Mouse (Mus musculus): ENCODE measurements around the gene Trim17. TPM values are rescaled to one million over a fixed set of nuclear protein-coding genes. Genes with fewer than 3 reads are reported as not detected.
A peak's percentile ranks its signal among the peaks of the same experiment; 100 is the strongest.

The Trim17 gene
- polyA plus RNA-seq, 1 experiment from 2014 or later, result 0.26 TPM

DNA sequence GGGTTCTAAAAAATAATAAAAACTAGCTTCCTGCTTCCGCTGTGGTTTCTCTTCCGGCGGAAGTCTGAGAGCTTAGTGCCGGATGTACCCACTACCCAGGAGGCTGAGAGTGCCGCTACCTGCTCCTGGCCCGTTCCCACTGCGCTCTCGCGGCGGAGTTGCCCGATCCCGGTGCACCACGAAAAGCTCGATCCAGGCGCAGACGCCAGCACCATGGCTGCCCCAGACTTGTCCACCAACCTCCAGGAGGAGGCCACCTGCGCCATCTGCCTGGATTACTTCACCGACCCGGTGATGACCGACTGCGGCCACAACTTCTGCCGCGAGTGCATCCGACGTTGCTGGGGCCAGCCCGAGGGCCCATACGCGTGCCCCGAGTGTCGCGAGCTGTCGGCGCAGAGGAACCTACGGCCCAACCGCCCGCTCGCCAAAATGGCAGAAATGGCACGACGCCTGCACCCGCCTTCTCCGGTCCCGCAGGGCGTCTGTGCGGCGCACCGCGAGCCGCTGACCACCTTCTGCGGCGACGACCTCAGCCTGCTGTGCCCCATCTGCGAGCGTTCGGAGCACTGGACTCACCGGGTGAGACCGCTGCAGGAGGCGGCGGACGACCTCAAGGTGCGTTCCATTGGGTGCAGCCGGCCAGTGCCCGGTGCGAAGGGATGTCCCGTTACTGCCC is 23.7 kb downstream of the Trim17 start, which contains the start of gene Trim11:
Gene Trim11 (plus strand): TSS at position 67 of the 679 bp plus-strand sequence.
- ATAC-seq (peak; percentile 58), DNase-seq (ENCODE audit: low read depth, low spot score) (no peak)
- in situ Hi-C loops (cut with MboI; ENCODE audit: low pct_unique_long_range_greater_than_20kb), result no loop called here
- no peak for TF ChIP-seq CTCF (IDR thresholded peaks at IDR 0.05)
- CTCF ChIA-PET, result interaction anchor here (0.9 to 3.0 kb wide), 6 partner anchors 8 to 64 kb away, joined by 3 to 8 read pairs (median 7); partner anchors contain the start of genes Hist3h2a and Trim17
- H3K27me3 ChIP-seq, result no peaks in the 10 kb centered on the region
- POLR2A ChIA-PET, result interaction anchor here (0.6 to 1.4 kb wide), 5 partner anchors 11 to 73 kb away, joined by 3 to 4 read pairs (median 3); partner anchors contain the start of genes Hist3h2a and Trim17

DNA sequence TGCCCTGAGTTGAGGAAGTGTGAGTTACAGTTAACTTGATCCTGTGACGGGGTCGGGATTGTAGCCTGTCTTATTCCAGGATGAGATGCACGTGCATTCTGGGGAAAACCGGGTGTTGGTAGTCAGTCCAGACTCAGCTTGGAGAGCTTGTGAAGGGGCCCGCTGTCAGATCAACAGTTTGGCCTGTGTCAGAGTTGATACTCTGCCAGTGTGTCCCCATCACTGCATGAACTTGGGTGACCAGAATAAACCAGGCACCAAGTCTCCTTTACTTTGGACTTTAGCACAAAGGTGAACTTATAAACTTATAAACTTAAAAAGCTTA is 24.2 kb downstream of the Trim17 start:
- H3K27me3 ChIP-seq, result no peaks in the 10 kb centered on the region
- POLR2A ChIA-PET, result interaction anchor here (0.9 to 1.4 kb wide), 2 partner anchors 10 to 11 kb away, joined by 3 to 4 read pairs; no protein-coding TSS in a partner anchor
- ATAC-seq (no peak), DNase-seq (ENCODE audit: low read depth, low spot score) (no peak)
- no peak for TF ChIP-seq CTCF (IDR thresholded peaks at IDR 0.05)
- CTCF ChIA-PET, result interaction anchor here (1.9 to 3.0 kb wide), 4 partner anchors 9 to 64 kb away, joined by 5 to 8 read pairs (median 7); partner anchors contain the start of genes Hist3h2a and Trim17
- in situ Hi-C loops (cut with MboI; ENCODE audit: low pct_unique_long_range_greater_than_20kb), result no loop called here

DNA sequence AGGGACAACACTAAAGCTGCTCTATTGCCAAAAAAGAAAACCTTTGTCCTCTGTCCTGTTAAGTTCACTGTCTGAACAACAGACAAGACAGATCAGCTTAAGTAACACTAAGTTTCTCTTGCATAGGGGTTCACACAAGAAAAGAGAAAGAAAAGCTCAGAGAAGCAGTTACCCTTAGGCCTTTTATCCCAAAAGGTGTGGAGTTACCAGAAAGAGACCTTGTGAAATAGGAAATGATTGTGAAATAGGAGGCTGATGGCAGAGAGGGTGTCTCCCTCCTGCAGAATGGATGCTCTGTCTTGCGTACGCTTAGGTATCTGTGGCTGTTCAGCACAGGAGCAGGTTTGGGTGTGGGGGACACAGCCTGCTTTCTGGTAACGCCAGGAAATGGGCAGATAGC is 24.7 kb downstream of the Trim17 start:
- ChIA-PET CTCF (interaction anchor here (1.9 to 3.0 kb wide), 4 partner anchors 9 to 65 kb away, joined by 5 to 8 read pairs (median 7); partner anchors contain the start of genes Hist3h2a and Trim17), POLR2A (interaction anchor here (0.9 to 1.4 kb wide), 2 partner anchors 10 to 12 kb away, joined by 3 to 4 read pairs; no protein-coding TSS in a partner anchor)
- in situ Hi-C loops (cut with MboI; ENCODE audit: low pct_unique_long_range_greater_than_20kb), result no loop called here
- TF ChIP-seq CTCF (IDR thresholded peaks at IDR 0.05), result no peak
- no peaks in the 10 kb centered on the region for H3K27me3 ChIP-seq
- DNase-seq (ENCODE audit: low read depth, low spot score) (no peak), ATAC-seq (no peak)

DNA sequence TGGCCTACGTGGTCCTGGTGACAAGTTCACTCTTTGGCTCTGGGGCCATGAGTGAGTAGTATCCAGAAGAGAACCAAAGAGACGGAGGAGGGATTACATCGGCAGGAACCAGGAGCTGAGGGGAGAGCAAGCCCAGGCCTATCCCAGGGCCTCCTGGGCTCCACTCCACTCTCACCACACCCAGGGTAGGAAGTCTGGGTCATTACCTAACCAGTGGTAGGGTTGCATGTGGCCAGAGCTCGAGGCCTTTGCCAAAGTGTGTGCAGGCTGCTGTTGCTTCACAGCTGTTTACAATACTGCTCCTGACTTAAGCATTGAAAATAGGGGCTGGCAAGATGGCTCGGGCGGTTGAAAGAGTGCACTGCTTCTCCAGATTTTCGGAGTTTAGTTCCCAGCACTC is 25.2 kb downstream of the Trim17 start:
- ATAC-seq (no peak), DNase-seq (ENCODE audit: low read depth, low spot score) (no peak)
- POLR2A ChIA-PET, result no interaction called here
- no peaks in the 10 kb centered on the region for H3K27me3 ChIP-seq
- CTCF ChIA-PET, result interaction anchor here (1.5 to 3.0 kb wide), 5 partner anchors 10 to 65 kb away, joined by 3 to 8 read pairs (median 6); partner anchors contain the start of genes Hist3h2a and Trim17
- in situ Hi-C loops (cut with MboI; ENCODE audit: low pct_unique_long_range_greater_than_20kb), result no loop called here
- no peak for TF ChIP-seq CTCF (IDR thresholded peaks at IDR 0.05)

DNA sequence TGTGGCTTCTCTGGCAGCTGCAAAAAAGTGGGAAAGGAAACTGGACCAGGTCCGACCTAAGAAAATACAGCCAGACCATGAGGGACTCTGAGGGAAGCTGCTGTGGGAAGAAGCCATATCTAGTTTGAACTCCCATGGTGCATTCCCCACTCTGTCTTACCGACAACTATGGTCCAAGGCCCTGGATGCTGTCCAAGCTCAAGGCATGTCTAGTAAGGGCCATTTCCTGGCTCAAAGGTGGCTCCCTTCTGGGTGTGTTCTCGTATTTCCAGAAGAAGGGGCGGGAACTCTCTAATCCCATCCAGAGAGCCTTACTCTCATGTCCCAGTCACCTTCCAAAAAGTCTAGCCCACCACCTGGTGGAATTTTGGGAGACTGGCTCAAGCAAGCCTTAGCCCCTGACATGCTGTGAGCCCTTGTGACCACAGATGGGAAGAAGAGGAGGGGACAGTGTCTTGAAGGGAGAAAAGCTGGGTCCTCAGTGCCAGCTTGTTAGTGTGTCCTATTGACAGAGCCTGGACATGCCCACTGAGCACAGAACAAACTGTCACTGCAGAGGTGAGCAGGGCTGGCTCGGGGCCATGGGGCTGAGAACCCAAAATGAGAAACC is 26.0 kb downstream of the Trim17 start:
- no peak for DNase-seq (ENCODE audit: low read depth, low spot score)
- CTCF ChIA-PET, result interaction anchor here (1.5 to 2.7 kb wide), 2 partner anchors 19 to 66 kb away, joined by 3 to 8 read pairs; no protein-coding TSS in a partner anchor
- ATAC-seq, result no peak
- POLR2A ChIA-PET, result no interaction called here
- no peak for TF ChIP-seq CTCF (IDR thresholded peaks at IDR 0.05)
- in situ Hi-C loops (cut with MboI; ENCODE audit: low pct_unique_long_range_greater_than_20kb), result no loop called here
- no peaks in the 10 kb centered on the region for H3K27me3 ChIP-seq

DNA sequence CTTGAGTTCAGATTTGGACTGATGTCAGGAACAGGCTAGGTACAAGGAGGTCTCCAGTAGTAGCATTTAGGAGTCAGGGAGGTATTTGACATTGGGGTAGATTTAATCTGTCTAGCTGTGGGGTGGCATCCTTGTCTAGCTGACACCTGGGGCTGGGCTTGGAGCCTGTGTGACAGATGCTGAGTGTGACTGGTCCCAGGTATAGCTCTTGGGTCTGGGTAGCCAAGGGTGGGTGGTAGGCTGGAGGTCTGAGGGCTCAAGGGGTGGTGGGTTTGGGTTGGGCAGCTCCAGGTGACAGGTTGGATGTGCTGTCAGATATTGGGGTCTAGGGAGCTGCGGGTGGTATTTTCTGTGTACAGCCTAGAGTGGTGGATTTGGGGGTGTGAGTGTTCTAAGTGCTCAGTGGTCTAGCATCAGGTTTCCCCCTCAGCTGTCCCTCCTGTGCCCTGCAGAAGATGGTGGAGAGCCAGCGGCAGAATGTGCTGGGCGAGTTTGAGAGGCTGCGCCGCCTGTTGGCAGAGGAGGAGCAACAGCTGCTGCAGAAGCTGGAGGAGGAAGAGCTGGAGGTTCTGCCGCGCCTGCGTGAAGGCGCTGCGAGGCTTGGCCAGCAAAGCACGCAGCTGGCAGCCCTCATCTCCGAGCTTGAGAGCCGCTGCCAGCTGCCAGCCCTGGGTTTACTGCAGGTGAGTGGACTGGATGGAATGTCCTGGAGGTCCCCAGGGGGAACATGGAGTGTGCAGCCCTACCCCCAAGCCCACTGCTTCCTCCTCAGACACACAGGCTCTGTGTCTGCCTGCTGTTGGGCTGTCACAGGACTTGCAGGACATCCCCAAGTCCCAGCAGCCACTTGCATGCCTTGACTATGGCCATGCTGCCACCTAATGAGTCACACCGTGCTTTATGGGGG is 27.3 kb downstream of the Trim17 start:
- POLR2A ChIA-PET, result interaction anchor here (0.5 kb wide), 2 partner anchors 21 to 41 kb away, joined by 3 read pairs; no protein-coding TSS in a partner anchor
- DNase-seq (ENCODE audit: low read depth, low spot score) (no peak), ATAC-seq (no peak)
- no peak for TF ChIP-seq CTCF (IDR thresholded peaks at IDR 0.05)
- CTCF ChIA-PET, result interaction anchor here (1.4 kb wide), 1 partner anchor 51 kb away, joined by 4 read pairs; no protein-coding TSS in a partner anchor
- in situ Hi-C loops (cut with MboI; ENCODE audit: low pct_unique_long_range_greater_than_20kb), result no loop called here
- H3K27me3 ChIP-seq, result no peaks in the 10 kb centered on the region

DNA sequence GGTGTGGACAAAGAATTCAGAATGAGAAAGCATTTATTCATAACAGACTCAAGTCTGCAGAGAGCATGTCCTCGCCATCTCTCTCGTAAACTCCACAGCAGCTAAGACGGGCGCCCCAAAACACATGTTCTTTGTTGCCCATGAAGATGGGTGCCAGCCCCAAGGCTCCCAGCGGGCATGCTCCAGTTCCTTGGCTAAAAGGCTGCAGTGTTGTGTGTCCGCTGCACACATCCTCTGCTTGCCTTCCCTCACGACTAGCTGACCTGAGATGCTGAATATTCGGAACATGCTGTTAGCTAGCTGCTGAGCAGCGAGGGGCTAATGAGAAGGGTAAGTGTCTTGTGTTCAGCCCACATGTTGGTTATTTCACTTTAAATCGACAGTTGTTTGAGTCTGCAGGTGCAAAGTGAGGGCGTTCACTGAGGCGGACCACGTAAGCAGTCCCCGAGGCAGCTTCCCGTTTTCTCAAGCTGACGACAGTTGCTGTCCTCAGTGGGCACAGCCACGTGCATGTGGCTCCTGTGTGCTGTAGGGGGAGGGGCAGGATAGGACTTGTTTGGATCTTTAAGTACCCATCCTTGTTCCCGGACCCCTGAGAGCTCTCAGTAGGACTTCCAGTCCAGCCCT is 28.1 kb downstream of the Trim17 start:
- no peaks in the 10 kb centered on the region for H3K27me3 ChIP-seq
- ATAC-seq (no peak), DNase-seq (ENCODE audit: low read depth, low spot score) (no peak)
- ChIA-PET CTCF (interaction anchor here (1.4 kb wide), 1 partner anchor 52 kb away, joined by 4 read pairs; no protein-coding TSS in a partner anchor), POLR2A (no interaction called here)
- no peak for TF ChIP-seq CTCF (IDR thresholded peaks at IDR 0.05)
- in situ Hi-C loops (cut with MboI; ENCODE audit: low pct_unique_long_range_greater_than_20kb), result no loop called here

DNA sequence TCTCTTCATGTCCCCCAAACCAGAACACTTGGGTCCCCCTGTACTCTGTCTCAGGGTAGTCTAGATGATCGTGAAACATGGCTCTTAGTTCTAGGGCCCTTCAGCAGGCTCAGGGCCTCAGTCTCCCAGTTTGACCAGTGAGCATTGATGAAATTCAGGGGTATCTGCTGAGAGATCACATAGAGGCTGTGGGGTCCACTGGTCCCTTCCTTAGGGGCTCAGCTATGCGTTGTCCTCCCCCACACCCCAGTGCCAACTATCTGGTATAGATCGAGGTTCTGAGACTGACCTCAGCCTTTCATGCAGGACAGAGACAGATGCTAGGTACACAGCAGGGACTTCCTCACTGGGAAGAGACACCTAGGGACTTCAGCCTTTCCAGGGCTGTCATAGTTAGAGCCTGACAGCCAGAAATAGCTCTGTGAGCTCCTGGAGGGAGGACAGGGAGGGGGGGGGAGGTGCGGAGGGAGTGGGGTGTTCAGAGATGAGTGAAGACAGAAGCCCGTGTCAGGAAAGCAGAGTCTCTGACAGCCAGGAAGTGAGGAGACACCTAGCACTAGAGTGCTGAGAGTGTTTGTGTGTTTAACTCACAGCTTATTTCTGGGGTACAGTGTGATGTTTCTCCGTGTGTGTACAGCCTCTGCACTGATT is 29.3 kb downstream of the Trim17 start:
- DNase-seq (ENCODE audit: low read depth, low spot score) (no peak), ATAC-seq (no peak)
- no peak for TF ChIP-seq CTCF (IDR thresholded peaks at IDR 0.05)
- in situ Hi-C loops (cut with MboI; ENCODE audit: low pct_unique_long_range_greater_than_20kb), result no loop called here
- H3K27me3 ChIP-seq, result no peaks in the 10 kb centered on the region
- ChIA-PET CTCF (no interaction called here), POLR2A (no interaction called here)

DNA sequence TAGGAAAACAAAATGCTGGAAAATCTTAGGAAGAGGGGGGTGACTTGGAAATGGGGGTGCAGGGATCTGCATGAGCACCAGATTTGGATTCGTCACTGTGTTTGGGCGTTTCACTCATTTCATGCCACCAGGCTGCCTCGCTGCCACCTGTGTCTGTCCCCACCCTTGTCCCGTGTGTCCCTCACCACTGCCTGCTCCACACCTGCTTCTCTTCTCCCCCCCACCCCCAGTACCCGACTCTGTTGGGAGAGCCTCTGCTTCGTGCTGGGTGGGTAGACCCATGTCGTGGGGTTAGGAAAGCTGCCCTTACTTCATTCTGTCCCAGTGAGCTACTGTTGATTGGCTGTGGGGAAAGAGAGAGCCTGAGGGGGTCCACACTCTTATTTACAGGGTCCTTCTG is 30.2 kb downstream of the Trim17 start:
- POLR2A ChIA-PET, result no interaction called here
- no peaks in the 10 kb centered on the region for H3K27me3 ChIP-seq
- CTCF ChIA-PET, result no interaction called here
- DNase-seq (ENCODE audit: low read depth, low spot score) (no peak), ATAC-seq (no peak)
- in situ Hi-C loops (cut with MboI; ENCODE audit: low pct_unique_long_range_greater_than_20kb), result no loop called here
- TF ChIP-seq CTCF (IDR thresholded peaks at IDR 0.05), result no peak
